Mouse (Mus musculus) adrenal gland, postnatal 14 days (tissue): ENCODE measurements around the gene Plekhf1. TPM values are rescaled to one million over a fixed set of nuclear protein-coding genes. Genes with fewer than 3 reads are reported as not detected.
A peak's percentile ranks its signal among the peaks of the same experiment; 100 is the strongest.

ENCODE experiments used
- DNase-seq: peaks from one replicate; pipeline ENCODE4 v3.0.0; 2021; ENCODE audit warnings: mixed read lengths
- total RNA-seq: library from RNA; stranded (reverse); gene quantifications from 2 replicates; pipeline ENCODE4 v1.2.3, GENCODE M21; 2021

Gene Plekhf1
- total RNA-seq, 1 experiment from 2014 or later = 6.0 TPM

DNA sequence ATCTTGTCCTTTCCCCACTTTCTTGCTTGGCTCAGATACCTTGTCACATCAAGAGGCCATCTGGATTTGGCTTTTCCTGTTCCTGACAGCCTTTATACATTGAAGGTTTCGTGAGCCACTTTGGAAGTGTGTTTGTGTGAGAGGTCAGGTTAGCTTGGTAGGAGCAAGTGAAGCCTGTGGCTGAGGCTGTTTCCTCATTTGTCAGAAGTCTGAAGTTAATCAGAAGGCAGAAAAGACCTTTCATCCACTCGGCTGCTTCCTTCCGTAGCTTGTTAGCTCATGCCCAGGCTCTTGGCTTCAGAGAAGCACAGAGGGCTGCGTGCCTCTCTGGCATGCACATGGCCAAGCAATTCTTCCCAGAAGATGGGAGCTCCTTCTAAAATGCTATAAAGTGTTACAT lies 40.0 kb downstream of the Plekhf1 start:
- peak; percentile 52 for DNase-seq

DNA sequence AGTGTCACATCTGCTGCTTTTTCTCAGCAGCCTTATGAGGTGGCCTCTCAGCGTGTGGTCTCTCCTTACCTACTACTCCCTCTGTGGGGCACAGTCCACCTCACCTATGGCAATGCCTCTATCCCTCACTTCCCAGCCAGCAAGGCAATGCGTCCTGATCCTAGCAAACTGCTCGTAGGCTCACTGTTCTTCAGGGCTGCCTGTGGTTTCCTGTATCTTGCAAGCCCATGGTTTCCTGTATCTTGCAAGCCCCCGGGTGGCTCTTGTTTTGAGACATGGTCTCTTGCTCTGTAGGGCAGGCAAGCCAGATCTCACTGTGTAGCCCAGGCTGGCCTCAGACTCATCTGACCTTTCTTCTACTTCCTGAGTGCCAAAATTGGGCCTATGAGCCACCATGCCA lies 41.0 kb downstream of the Plekhf1 start:
- DNase-seq = no peak

GRCm38 (mm10) chr7:38184786-38185185 lies 43.0 kb downstream of the Plekhf1 start:
- DNase-seq = no peak

GRCm38 (mm10) chr7:38184418-38184745 lies 43.4 kb downstream of the Plekhf1 start:
- no peak for DNase-seq

GRCm38 (mm10) chr7:38183709-38184417 lies 44.0 kb downstream of the Plekhf1 start:
- peak; percentile 92 for DNase-seq

DNA sequence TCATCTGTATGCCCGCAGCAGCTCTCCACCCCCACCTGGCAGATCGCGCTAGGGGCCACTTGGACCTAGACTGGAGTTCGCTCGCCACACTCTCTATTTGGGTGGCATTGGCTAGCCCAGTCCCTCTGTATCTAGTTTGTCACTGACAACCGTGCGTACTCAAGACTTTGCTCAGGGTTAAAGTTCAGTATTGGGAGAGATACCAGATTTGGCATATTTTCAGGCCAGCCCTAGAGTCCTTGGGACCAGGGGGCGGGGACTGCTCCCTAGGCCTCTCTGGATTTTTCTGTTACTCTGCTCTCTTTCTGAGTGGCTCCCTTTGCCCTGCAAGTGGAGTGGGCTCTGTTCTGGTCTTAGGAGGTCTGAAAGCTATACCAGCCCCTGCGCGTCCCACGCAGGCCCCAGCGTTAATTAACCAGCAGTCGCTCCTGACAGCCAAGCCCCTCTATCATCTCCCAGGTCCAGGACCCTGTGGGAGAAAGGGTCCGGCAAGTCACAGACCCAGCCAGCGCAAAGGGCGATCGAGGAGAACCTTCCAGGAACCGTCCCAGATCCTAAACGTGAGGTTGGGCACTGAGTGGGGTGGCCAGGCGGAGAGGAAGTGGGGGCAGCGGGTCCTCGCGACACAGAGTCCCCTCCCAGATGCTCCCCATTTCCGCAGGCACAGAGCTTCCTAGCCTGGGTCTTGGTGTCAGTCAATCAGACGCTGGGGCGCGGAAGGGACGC lies 44.7 kb downstream of the Plekhf1 start, which contains the start of gene 1600014C10Rik:
Gene 1600014C10Rik, plus strand, starts transcription at position 256 of the 726 bp plus-strand sequence.
- peak; percentile 75 for DNase-seq

DNA sequence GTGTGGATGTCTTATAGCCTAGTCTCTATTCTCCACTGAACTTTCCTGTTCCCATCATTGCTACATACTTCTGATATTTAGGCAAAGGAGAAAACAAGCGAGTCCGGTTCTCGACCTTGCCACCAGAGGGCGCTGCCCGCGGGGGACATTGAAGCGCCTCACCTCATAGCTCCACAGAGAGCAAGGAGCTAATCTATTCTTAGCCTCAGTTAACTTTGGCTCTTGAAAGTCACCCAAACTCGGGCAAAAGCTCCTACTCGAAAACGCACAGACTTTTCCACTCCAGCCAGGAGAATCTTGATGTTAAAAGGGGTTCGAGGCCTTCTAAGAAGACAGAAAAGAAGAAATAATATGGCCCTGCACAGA lies 45.2 kb downstream of the Plekhf1 start:
- peak; percentile 93 for DNase-seq

- DNase-seq = no peak
These were observed 46.5 kb downstream of the Plekhf1 start for GRCm38 (mm10) chr7:38181366-38181765.

- no peak for DNase-seq
These were observed 47.9 kb downstream of the Plekhf1 start for GRCm38 (mm10) chr7:38179896-38180295.

GRCm38 (mm10) chr7:38176056-38176455 lies 51.8 kb downstream of the Plekhf1 start:
- DNase-seq = no peak

GRCm38 (mm10) chr7:38174321-38175148 lies 53.3 kb downstream of the Plekhf1 start:
- DNase-seq = peak; percentile 36

- no peak for DNase-seq
These were observed 53.9 kb downstream of the Plekhf1 start for GRCm38 (mm10) chr7:38173871-38174270.

GRCm38 (mm10) chr7:38167724-38168141 lies 60.1 kb downstream of the Plekhf1 start:
- DNase-seq = peak; percentile 76

Other genes starting within 250 kb of the Plekhf1 start
- 50.8 and 62.0 TPM in 2 replicates for gene Uri1, start 204.5 kb downstream of the Plekhf1 start, total RNA-seq
- gene Ccne1, start 120.5 kb downstream of the Plekhf1 start, total RNA-seq = 10.6 and 10.8 TPM in 2 replicates
- gene 1600014C10Rik, start 44.8 kb downstream of the Plekhf1 start, total RNA-seq = 36.1 and 50.2 TPM in 2 replicates
- 37.6 and 41.4 TPM in 2 replicates for gene Pop4, start 43.4 kb upstream of the Plekhf1 start, total RNA-seq